Mouse (Mus musculus) mammary gland, adult 2 months (tissue): Measurements from ENCODE around the gene Krt73. TPM values are rescaled to one million over a fixed set of nuclear protein-coding genes. Genes with fewer than 3 reads are reported as not detected.

Experiments used
- polyA plus RNA-seq: library from polyadenylated mRNA; depleted of rRNA; stranded (reverse); fragments of >200 nt; gene quantifications from 2 replicates; pipeline ENCODE4 v1.2.3, GENCODE M21; 2012; ENCODE audit warnings: low replicate concordance; rRNA removed

Krt73 gene
- polyA plus RNA-seq: 0.09 TPM in 1 of 2 replicates, not detected in the other

DNA sequence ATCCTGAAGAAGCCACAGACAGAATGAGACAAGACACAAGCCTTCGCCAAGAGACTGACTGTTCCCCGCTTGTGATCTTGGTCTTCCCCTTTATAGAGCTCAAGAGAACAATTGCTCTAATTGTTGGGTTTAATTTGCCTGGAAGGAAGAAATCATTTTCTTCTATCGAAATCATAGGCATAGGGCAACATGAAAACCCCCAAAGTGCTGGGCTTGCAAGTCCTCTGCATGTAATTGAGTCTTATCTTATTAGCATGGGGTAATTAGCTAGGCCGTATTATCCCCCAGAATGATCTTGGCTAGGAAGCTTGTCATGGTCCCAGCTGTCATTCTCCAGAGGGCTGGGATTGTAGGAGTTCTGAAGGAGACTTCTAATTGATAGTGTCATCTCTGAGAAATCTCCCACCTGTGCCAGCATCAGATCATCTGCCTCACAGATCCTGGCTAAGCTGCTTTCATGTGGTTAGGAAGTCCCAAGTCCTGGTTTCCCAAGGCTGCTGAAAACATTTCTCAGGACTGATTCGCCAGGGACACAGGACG is at the start of gene Krt73:
TSS of gene Krt73 (minus strand) at position 51 of the 540 bp plus-strand sequence.

DNA sequence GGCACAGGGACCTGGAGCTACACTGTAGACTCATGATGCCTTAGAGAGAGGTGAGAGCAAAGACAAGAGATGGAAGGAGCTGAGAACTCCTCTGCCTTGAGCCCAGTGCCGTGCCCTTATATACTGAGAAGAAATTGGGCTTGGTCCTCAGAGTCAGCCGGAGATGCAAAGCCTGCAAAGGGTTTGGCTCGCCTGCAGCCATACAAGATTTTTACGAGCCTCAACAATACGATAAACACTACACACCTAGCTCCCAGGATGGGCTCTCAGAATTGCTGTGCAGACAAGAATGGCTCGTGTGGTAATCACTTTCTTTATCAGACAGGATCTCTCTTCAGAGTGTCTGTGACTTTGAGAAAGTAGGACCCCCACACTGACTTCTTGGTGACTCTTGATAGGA is 48.5 kb upstream of the Krt73 start, which contains the start of gene Krt1:
TSS of gene Krt1 (minus strand) at position 101 of the 400 bp plus-strand sequence.

DNA sequence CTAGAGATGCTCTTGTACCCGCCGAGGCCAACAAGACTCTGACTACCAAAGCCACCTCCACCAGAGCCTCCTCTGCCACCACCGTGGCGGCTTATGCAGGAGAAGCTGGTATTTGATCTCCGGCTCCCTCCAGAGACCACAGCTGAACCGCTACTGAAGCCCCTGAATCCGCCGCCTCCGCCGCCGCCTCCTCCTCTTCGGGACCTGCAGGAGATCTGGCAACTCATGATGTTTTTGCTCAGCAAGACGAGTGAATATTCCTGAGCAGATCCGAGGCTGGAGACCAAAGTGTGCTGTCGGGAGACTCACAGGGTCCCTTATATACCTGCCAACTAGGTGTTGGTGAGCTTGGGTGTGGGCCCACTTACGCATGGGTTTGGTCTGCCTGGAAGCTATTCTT is 15.7 kb upstream of the Krt73 start, which contains the start of gene Krt2:
TSS of gene Krt2 (minus strand) at position 295 of the 400 bp plus-strand sequence.

DNA sequence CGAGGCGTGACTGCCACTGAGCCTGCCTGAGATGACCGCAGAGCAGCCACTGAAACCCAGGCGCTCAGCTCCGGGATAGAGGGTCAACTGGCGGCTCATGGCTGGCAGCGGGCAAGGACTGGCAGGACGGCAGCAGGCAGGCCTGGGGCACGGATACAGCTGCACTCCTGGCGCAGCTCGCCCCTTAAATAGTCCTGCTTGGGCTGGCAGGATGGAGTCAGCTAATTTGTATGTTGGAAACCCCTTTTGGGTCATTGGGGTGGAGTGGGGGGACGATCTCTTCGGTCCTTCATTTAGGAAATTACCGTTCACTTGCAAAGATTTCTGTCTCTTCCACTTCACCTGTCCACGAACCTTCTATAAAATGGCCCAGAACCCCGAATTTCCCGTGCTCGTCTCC is 15.8 kb downstream of the Krt73 start, which contains the start of gene Krt72:
TSS of gene Krt72 (minus strand) at position 101 of the 400 bp plus-strand sequence.

Other genes with a start within 250 kb of the Krt73 start
- gene Krt90, start 239.4 kb downstream of the Krt73 start, polyA plus RNA-seq: not detected in 2 replicates
- 0.91 TPM in 1 of 2 replicates, not detected in the other for gene Krt75, start 228.4 kb downstream of the Krt73 start, polyA plus RNA-seq
- gene Gm5414, start 174.2 kb downstream of the Krt73 start, polyA plus RNA-seq: not detected in 2 replicates
- gene Gm5478, start 155.0 kb downstream of the Krt73 start, polyA plus RNA-seq: not detected in 2 replicates
- not detected in 2 replicates for gene Krt6b, start 122.1 kb downstream of the Krt73 start, polyA plus RNA-seq
- 0.92 and 5.4 TPM in 2 replicates for gene Krt6a, start 108.0 kb downstream of the Krt73 start, polyA plus RNA-seq
- gene Krt5, start 89.4 kb downstream of the Krt73 start, polyA plus RNA-seq: 44.7 and 80.1 TPM in 2 replicates
- gene Krt71, start 59.2 kb downstream of the Krt73 start, polyA plus RNA-seq: 0.32 and 0.33 TPM in 2 replicates
- not detected in 2 replicates for gene Krt72, start 15.9 kb downstream of the Krt73 start, polyA plus RNA-seq
- not detected in 2 replicates for gene Krt2, start 15.8 kb upstream of the Krt73 start, polyA plus RNA-seq
- gene Krt1, start 48.4 kb upstream of the Krt73 start, polyA plus RNA-seq: 0.33 and 7.3 TPM in 2 replicates
- gene Krt77, start 67.4 kb upstream of the Krt73 start, polyA plus RNA-seq: 1.3 and 31.1 TPM in 2 replicates
- not detected in 2 replicates for gene Krt76, start 90.6 kb upstream of the Krt73 start, polyA plus RNA-seq
- gene Krt4, start 122.4 kb upstream of the Krt73 start, polyA plus RNA-seq: 0.57 and 1.0 TPM in 2 replicates
- gene Krt79, start 138.0 kb upstream of the Krt73 start, polyA plus RNA-seq: 0.96 and 18.1 TPM in 2 replicates
- 0.36 and 0.70 TPM in 2 replicates for gene Krt78, start 151.9 kb upstream of the Krt73 start, polyA plus RNA-seq
- 190 and 281 TPM in 2 replicates for gene Krt8, start 202.1 kb upstream of the Krt73 start, polyA plus RNA-seq
- 200 and 262 TPM in 2 replicates for gene Krt18, start 225.8 kb upstream of the Krt73 start, polyA plus RNA-seq